Mouse (Mus musculus): ENCODE results near the gene Lyrm9.

Lyrm9 gene

DNA sequence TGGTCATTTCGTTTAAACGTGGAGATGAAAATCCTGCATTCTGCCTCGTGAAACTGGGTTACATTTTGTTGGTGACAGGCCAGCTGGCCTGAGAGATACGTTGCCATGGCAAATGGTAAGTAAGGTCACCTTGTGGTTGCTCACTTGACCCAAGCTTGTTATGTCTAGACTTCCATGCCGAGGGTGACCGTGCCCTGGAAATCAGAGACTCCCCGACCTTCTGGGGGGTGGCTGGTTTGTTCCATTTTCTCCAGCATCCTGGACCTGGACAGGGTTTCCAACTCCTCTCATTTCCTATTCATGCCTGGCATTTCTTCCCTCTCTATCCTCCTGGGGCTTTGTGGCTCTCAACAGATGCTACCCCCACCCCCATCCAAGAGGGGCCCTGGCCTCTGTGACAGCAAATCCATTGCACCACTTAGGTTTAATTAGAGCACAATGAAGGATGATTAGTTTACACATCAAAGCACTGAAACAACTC, 11.9 kb upstream of the Lyrm9 start:
- in situ Hi-C loops (cut with MseI, MboI), result no loop called here

DNA sequence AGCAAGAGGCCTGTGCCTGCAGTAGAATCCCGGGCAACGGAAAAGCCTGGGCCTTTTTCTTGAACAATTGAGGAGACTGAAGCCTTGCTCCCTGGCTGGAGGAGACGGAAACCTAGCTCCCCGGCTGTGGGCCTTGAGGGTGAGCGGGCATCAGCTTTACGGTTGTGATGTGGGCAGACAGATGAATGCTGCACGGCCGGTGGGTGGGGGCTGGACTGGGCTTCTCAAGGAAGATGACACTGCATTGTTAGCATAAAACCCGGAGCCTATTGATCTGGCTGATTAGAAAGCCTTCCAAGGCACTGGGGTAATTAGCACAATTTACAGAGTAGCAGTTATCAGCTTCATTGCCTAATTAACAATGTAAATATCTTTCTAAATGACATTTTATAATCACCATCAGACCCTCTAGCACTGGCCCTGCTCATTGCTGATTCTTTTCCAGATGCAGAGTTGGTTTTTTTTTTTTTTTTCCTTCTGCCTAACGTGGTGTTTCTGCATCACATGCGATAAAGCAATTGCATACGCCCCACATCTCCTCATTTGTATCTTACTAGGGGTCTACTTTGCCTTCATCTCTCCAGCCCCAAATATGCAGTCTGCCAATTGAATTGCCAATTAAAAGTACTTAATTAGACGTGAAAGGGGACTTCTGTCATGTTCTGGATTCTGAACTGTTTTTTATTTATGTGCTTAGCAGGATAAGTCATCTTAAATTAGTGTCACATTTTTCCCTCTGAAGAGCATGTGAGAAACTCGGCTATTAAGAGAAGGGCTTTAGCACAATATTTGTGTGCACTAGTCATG, 10.2 kb upstream of the Lyrm9 start:
- in situ Hi-C loops (cut with MseI, MboI), result no loop called here

DNA sequence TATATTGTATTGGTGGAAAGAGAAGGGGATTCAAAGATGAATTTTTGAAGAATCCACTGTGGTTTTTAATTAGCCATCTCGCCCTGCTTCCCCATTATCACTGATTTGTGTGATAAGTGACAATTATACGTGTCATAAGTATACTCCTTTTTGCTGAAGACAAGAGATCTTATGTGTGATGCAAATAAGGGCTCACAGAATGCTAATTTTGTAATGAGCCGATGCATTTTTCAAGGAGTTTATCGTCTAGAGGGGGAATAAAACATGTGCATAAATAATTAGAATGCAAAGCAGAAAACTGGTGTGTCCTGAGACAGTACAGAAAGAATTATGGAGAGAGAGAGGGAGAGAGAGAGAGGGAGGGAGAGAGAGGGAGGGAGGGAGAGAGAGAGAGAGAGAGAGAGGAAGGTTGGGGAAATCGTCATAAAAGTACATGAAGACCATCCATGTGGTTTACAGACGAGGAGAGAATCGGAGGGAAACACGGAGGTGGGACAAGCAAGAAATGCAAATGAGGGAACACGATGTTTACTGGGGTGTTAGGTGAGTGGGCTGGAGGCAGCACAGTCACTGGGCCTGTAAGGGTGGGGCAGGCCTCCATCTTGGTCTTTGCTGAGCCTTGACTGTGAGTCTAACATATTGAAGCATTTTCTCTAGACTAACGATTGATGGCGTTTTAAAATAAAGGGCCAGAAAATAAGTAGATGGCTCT, 8.9 kb upstream of the Lyrm9 start:
- in situ Hi-C loops (cut with MseI, MboI), result no loop called here

DNA sequence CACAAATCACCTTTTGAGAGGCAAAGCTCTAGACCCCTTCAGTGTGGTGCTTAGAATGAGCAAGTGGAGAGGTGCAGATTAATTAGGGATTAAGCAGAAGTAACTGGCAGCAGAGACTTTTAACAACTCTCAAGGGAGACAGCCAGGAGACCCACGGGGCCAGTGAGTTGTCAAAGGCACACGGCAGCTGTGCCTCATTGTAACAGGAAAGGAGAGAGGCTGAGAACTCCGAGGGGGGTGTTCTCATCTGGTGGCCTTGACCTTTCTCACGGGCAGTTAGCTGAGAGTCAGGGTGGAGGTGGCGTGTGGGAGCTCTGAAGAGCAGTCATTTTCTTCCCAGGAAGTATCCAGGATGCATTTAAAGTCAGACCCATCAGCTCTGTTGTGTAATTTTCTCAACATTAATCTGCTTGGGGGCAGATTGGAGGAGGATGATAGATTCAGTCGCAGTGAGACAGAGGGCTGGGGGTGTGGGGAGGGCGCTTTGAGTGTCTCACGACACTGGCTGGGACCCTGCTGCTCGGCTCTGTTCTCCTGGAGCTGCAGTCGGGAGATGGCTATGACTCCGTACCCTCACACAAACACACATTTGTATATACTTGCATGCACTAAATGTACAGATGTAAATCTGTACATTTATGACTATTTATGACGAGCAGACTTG, 5.9 kb upstream of the Lyrm9 start:
- in situ Hi-C loops (cut with MseI, MboI), result loop anchor here (10.0 kb wide), 2 partner anchors 236 to 246 kb away; no protein-coding TSS in a partner anchor

DNA sequence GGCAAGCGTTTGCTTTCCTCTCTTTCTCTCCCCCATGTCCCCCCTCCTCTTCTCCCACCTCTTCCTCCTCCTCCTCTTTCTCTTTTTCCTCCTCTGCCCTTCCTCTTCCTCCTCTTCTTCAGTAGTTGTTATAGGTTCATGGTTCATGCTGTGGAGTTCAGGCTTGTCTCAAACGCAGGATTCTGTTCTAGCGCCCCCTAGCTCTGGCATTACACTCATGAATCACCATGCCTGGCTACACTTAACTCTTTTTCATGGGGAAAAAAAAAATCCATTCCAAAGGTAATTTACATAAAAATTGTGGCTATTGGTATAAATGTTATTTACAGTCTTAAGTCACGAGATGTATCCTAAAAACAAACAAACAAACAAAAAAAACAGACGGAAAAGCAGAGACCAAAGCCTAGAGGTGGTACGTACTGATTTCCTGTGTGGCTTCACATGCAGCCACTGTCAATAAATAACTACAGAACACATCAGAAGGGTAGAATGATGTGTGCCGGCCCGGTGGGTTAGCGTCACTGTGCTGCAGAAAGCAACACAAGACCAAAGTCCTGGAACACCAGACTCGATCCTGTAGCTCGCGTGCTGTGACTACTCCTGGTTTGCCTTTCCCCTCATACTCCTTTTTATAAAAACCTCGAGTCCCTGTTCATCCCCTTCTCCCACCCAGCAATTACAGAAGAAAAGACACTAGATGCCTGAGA, 3.4 kb upstream of the Lyrm9 start:
- in situ Hi-C loops (cut with MseI, MboI), result loop anchor here (10.0 kb wide), 2 partner anchors 238 to 248 kb away; no protein-coding TSS in a partner anchor

DNA sequence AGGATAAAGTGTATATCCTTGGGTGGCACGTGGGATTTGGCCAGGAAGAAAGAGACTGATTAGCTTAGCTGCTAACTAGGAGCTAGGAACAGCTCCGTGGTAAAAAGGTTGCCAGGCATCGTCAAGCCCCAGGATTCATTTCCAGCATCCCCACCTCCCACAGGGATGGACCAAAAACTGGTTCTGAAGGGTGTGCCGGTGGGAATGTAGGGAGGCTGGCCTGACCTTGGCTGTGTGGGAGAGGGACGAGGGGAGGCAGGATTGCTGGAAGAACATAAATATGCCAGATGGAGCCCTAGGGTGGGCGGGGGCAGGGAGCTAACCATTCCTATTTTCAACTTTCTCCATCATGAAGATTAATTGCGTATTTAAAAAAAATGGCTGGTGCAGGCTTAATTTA, 1.2 kb downstream of the Lyrm9 start:
- in situ Hi-C loops (cut with MseI, MboI), result loop anchor here (10.0 kb wide), 2 partner anchors 243 to 253 kb away; no protein-coding TSS in a partner anchor

DNA sequence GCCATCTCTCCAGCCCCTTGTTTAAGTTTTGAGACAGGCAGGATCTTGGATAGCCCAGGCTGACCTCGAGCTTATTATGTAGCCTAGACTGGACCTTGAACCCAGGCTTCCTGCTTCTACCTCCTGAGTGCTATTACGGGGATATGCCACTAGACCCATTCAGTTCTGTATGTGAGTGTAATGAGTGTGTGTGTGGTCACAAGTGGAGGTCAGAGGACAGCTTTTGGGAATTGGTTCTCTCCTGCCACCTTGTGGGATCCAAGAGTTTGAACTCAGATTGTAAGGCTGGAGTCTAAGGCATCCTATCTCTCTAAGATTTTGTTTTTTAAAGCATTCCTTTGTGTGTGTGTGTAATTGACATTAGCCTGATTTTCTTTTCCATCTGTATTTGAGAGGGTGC, 2.0 kb downstream of the Lyrm9 start:
- in situ Hi-C loops (cut with MseI, MboI), result loop anchor here (10.0 kb wide), 2 partner anchors 244 to 254 kb away; no protein-coding TSS in a partner anchor

DNA sequence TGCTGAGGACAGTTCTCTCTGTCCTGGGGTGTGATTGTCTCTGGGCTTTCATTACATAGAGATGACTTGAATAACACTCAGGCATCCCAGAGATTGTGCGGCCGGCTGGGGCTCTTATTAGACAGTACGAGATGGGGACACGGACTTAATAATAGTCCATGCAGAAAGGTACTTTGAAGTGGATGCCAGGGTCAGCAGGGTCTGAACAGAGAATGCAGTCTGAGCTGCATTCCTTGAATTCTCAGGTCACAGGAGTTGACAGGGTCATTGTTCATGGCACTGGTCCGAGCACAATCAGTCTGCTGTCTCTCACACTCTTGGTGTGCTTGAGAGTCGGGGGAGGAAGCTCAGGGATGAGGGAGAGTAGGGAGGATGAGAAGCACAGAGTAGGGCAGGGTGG, 3.0 kb downstream of the Lyrm9 start:
- in situ Hi-C loops (cut with MseI, MboI), result loop anchor here (10.0 kb wide), 2 partner anchors 245 to 255 kb away; no protein-coding TSS in a partner anchor

DNA sequence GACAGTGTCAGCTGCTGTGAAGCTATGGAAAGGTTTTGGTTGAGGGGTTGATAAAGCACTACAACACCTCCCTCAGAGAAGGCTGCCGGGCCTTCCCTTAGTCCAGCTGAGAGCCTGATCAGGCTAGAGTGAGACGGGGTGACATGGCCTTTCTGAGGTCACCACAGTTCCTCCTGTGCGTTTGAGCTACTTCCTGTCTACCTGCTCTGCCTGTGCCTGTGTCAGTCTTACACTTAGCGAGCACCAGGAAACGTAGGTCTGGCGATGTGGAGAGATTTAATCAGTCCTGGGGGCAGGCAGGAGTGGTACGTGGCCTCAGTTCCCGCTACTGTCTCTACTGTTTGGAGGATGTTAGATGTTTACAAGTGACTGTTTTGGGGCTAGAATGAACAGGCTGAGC, 3.8 kb downstream of the Lyrm9 start:
- in situ Hi-C loops (cut with MseI, MboI), result no loop called here

DNA sequence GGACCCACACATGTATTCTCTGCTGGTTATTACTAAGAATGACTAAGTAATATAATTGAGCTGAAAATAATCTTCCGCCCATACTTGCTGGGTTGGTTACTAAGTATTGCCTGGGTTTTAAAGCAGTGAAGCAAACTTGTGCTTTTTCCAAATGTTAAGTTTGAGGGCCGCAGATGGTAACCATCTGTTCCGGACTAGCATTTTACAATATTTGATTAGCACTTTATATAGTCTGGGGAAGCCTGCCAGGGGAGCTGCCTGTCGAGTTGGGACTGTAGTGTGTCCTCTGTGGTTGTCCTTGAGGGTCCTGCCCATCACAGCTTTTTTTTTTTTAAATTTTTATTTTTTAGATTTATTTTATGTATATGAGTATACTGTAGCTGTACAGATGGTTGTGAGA, 5.3 kb downstream of the Lyrm9 start:
- in situ Hi-C loops (cut with MseI, MboI), result no loop called here

DNA sequence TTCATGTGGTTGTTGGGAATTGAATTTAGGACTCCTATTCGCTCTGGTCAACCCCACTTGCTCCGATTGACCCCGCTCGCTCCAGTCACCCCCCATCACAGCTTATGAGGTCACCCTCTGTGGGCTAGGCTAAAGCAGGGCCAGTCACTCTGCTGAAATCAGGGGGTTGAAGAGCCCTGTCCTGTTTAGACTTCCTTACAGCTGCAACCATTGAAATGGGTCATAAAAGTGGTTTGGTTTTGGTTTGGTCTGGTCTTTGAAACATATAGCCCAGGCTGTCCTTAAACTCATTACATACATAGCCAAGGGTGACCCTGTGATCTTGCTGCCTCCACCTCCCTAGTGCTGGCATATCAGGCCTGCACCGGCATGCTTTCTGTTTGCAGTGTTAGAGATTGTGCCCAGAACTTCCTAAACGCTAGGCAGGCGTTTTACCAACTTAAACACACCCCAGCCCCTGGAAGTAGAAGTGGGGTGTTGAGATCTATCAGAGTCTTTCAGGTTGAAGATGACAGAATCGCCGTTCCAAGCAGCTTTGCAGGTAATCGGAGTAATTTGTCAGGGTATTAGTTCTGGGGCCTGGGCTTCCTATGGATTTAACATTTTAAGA, 5.8 kb downstream of the Lyrm9 start:
- in situ Hi-C loops (cut with MseI, MboI), result no loop called here

DNA sequence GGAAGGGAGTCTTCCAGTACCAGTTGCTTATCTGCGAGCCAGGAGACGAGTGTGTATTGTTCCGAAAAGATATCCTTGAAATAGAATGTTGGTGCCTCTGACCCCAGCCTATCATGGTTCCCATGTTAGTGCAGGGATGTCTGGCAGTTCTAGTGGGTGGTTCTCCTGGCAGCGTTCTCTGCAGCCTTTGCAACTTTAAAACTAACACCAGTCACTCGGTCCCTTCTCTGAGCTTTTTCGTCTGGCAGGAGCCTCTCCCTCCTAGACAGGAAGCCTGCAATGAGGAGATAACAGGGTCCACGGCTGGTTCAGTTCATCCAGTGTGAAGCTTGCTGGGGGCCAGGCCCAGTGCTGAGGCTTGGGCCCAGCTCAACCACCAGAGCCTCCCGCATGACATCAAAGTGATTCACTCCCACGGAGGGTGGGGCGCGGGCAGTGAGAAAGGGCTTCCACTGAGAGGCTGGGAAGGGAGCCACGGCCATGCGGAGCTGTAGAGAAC, 6.5 kb downstream of the Lyrm9 start:
- in situ Hi-C loops (cut with MseI, MboI), result no loop called here

DNA sequence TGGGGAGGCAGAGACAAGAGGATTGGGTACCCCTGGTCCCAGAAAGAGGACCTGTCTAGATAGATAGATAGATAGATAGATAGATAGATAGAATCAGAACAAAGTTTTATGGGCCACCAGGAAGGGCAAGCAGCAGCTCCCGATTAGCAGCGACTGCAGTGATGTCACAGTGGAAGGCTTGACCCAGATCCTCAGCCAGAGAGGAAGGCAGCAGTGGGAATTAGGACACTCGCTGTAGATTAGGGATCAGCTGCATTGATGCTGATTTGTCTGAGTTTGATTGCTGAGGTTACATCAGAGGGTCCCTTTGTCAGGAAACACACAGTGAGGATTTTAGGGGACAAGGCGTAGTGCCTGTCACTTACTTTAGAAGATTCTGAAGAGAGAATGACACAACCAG, 10.1 kb downstream of the Lyrm9 start:
- in situ Hi-C loops (cut with MseI, MboI), result no loop called here

DNA sequence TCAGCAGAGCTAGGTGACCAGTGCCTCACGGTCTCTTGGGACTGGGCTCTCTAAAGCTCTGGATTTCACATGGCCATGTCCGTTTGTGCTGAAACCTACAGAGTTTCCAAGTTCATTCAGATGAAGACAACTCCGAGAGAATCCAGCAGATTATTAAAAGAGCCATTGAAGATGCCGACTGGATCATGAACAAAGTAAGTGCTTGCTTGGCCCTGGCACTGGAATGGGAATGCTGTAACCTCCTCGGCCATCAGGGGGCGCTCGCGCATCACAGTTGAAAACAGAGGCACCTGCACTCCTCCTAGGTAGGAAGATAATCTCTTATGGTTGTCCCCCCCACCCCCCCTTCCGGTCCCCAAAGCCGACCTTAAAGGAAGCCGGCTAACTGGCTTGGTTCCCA, 11.6 kb downstream of the Lyrm9 start:
- in situ Hi-C loops (cut with MseI, MboI), result no loop called here

DNA sequence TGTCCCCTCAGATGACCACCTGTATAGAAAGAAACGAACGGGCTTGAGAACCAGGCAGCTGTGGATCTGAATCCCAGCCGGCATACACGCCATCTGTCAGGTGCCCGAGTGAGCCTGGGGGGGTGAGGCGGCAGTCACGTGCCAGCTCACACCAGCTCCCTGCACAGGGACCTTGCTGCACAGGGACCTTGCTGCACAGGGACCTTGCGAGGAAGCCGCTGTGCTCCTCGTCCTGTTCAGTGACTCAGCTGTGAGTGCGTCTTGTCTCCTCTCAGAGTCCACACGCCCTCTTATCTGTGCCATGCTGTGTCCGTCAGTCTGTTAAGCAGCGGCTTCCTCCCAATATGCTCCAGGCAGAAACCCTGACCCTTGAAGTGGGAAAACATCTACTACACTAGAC, 13.1 kb downstream of the Lyrm9 start:
- in situ Hi-C loops (cut with MseI, MboI), result no loop called here

DNA sequence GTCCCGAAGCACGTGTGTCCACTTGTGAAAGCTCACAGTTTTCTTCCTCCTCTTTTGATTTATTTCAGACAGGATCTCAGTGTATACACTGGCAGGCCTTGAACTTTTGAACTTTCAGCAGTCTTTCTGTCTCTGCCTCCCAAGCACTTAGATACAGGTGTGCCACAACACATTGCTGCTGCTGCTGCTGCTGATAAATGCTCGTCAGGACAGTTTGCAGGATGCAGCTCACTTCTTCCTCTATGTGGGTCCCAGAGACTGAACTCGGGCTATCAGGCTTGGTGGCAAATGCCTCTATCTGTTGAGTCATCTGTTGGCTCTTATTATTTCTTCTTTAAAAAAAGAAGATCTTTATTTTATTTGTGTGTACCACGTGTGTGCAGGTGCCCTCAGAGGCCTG, 13.8 kb downstream of the Lyrm9 start:
- in situ Hi-C loops (cut with MseI, MboI), result loop anchor here in 1 of 2 experiments (5.0 kb wide), 1 partner anchor 112 kb away; no protein-coding TSS in a partner anchor

DNA sequence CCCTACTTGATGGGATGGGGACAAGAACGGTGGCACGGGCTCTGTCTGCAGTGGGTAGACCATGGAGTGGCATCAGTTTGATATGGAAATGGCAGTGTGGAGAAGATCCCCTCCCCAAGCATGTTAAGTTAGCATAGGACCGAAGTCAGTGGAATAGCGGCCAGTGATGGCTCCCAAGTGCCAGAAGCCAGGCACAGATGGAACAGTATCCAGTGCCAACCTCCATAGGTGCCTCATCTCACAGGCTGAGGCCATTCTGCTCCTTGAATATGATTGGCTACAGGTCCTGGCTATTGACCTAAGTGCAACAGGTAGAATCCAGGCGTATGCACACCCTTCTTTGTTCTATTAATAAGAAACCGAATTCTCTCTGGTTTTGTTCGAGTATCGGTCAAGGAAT, 15.6 kb downstream of the Lyrm9 start:
- in situ Hi-C loops (cut with MseI, MboI), result loop anchor here in 1 of 2 experiments (5.0 kb wide), 1 partner anchor 110 kb away; no protein-coding TSS in a partner anchor

DNA sequence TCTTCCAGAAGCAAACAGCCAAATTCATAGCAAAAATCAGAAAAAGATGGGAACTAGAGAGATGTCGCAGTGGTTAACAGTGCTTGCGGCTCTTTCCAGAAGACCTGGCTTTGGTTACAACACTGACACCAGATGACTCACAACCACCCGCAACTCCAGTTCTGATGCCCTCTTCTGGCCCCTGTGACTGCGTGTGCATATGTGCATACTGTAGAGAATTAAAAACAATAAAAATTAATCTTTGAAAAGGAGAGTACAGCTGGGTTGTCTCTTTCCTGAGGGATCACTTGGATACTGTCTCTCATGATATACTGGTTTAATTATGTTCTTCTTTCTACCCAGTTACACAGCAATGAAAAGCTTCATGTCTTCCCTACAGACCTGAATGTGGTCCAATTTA, 20.2 kb downstream of the Lyrm9 start:
- in situ Hi-C loops (cut with MseI, MboI), result no loop called here

DNA sequence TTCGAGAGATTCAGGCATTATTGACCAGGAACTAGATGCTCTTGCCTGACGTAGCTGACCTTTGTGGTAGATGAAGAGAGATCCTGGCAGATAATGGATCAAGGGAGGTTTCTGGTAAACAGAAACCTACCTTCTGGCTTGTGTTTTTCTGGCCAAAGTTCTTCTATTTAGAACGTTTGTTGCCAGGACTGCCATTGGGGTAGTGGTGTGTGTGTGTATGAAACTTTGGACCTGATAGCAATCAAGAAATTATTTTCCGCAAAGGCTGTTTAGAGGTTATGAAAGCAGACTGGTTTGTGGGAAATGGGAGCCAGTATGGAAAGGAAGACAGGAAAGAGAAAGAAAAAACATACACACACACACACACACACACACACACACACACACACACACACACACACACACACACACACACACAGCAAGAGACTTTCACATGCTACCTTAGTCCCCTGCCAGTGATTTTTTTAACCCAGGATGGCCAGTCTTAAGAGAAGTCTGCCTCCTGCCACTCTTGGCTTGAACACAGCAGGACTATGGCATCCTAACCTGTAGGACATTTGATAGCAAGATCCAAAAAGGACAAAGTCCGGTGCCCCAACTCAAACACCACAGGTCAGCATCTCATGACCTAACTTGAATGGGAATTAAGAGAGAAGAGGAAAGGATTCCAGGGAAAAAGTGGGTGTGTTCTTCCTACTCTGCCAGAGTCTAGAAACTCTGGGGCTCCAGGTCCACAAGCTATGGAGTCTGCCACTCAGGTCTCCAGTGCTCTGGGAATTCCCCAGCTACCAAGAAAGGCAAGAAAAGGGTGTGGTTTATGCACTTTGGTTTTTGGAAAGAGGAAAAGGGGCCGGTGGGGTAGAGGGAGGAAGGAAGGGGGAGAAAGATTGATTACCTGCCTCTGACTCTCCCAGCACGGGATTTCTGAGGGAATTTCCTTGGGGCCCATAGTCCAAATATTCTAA, 21.8 kb downstream of the Lyrm9 start:
- in situ Hi-C loops (cut with MseI, MboI), result no loop called here
